Mouse (Mus musculus) layer of hippocampus, adult 2 months (tissue): ENCODE data around the gene Ppm1b. TPM values are rescaled to one million over a fixed set of nuclear protein-coding genes. Genes with fewer than 3 reads are reported as not detected.

Source experiments
- DNase-seq, 2 experiments: peaks; one replicate each; pipeline ENCODE4 v3.0.0; 2022; ENCODE audit warnings: low spot score in 2 of 2
- H3K27ac ChIP-seq: fragments of 200-600 bp; 2 replicates; pipeline ENCODE4 v1.8.1; 2022
- H3K4me3 ChIP-seq: fragments of 200-600 bp; 2 replicates; pipeline ENCODE4 v1.8.1; 2022; ENCODE audit warnings: mild to moderate bottlenecking
- CTCF ChIP-seq: fragments of 200-600 bp; conservative IDR thresholded peaks from 2 replicates; pipeline ENCODE4 v1.8.1; 2022; ENCODE audit warnings: antibody characterized with exemption, mild to moderate bottlenecking, moderate library complexity
- total RNA-seq, 2 experiments: library from RNA; stranded (reverse); gene quantifications; 2 replicates each; pipeline ENCODE4 v1.2.3; 2021

The Ppm1b gene
- total RNA-seq, 2 experiments from 2014 or later: 117 to 120 TPM

DNA sequence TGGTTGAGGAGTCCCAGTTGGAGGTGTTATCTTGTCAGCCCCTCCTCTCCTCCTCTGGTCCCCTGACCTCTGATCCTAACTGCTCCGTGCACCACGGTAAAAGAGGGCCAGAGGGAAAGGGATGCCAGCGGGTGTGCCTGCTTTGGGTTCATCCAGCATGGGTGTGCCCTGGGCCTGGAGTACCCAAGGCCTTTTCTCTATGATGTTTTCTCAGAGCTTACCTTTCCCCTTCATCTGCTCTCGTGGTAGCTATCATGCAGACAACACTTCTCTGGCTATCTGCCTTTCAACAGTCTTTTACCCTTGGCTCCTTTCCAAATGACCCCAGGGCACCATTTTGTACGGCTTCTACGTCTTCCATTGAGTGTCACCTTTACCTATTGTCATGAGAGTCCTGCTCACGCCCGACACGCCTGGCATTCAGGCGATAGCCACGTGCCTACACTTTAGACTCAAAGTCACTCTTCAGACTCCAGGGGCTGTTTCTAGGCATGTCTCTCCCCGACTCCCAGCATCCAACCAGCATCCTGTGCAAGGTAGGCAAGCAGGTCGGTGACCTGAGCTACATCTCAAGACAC, 15.2 kb upstream of the Ppm1b start:
- TF ChIP-seq CTCF: no peak
- no peak for DNase-seq
- H3K27ac ChIP-seq: no peak overlapping the region
- no peak overlapping the region for H3K4me3 ChIP-seq

DNA sequence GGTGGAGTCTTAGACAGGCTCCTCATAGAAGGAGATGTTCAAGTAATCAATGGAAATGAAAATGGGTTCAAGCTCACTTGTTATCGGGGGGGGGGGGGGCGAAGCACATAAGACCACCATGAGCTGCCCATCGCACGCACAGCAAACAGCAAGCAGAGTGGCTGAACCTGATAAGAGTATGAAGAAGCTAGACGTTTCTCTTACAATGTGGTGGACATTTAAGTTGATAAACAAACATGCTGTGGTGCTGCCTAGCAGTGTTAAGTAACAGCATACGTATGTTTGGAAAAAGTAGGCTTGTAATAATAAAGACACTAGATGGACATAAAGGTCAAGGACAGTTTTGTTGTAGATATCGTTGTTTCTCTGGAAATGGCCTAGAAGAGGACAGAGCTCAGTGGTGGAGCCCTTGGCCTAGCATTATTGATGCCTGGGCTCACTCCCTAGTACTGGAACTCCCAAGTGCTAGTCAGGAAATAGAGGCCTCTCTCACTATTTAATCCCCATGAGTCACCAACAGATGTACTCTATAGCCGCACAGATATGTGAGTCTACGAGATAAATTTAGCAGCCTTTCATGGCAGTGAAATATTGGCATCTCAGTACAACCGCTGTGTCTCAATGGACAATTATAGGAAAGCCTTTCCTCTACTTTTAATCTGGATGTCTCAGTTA, 14.0 kb upstream of the Ppm1b start:
- no peak for DNase-seq
- H3K4me3 ChIP-seq: no peak overlapping the region
- TF ChIP-seq CTCF: no peak
- H3K27ac ChIP-seq: no peak overlapping the region

- H3K27ac ChIP-seq: no peak overlapping the region
- TF ChIP-seq CTCF: no peak
- no peak overlapping the region for H3K4me3 ChIP-seq
- DNase-seq: no peak
Observed at GRCm38 (mm10) chr17:84943033-84943393, 13.5 kb upstream of the Ppm1b start.

- TF ChIP-seq CTCF: no peak
- DNase-seq: no peak
- H3K4me3 ChIP-seq: no peak overlapping the region
- no peak overlapping the region for H3K27ac ChIP-seq
Observed at GRCm38 (mm10) chr17:84944348-84944747, 12.2 kb upstream of the Ppm1b start.

GRCm38 (mm10) chr17:84952521-84952920, 4.0 kb upstream of the Ppm1b start:
- no peak overlapping the region for H3K27ac ChIP-seq
- no peak for TF ChIP-seq CTCF
- no peak for DNase-seq

GRCm38 (mm10) chr17:84953776-84954175, 2.8 kb upstream of the Ppm1b start:
- Histone ChIP-seq H3K4me3 (no peak overlapping the region), H3K27ac (no peak overlapping the region)
- DNase-seq: no peak
- no peak for TF ChIP-seq CTCF

More at GRCm38 (mm10) chr17:84952521-84952920, 4.0 kb upstream of the Ppm1b start:
- H3K4me3 ChIP-seq: no peak overlapping the region

- Histone ChIP-seq H3K27ac (no peak overlapping the region), H3K4me3 (no peak overlapping the region)
- no peak for TF ChIP-seq CTCF
- no peak for DNase-seq
Observed at GRCm38 (mm10) chr17:84954881-84955280, 1.7 kb upstream of the Ppm1b start.

GRCm38 (mm10) chr17:84956931-84957486, 468 bp downstream of the Ppm1b start:
- Histone ChIP-seq H3K4me3 (peak overlapping the region; percentile 70), H3K27ac (peak overlapping the region; percentile 97)
- peak; percentile 79 to 93 for DNase-seq
- TF ChIP-seq CTCF: peak; percentile 29

GRCm38 (mm10) chr17:84957487-84958259, 1.1 kb downstream of the Ppm1b start:
- peak; percentile 99 to 100 for DNase-seq
- TF ChIP-seq CTCF: no peak
- Histone ChIP-seq H3K4me3 (peak overlapping the region; percentile 85), H3K27ac (peak overlapping the region; percentile 98)

DNA sequence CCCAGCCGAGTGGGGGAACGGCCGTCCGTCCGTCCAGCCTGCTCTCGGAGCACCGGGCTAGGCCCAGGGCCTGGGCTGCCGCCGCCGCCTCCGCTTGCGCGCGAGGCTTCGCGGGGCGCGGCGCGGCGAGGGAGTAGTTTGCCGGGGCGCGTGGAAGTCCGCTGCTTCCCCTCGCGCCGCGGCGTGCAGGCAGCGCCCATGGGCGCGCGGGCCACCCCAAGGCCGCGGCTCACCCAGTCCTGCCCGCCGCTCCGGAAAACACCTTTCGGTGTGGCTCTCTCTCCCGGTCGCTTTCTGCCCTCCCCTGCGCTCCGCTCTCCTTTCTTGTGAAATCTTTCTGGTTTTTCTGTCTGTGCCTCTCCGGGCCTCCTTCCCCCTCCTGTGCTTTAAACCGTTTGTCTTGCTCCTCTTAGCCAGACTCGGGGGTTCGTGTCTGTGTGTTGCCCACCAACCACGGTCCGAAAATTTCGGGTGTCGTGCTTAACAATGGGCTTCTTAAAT, 1.9 kb downstream of the Ppm1b start:
- H3K4me3 ChIP-seq: peak overlapping the region; percentile 85
- H3K27ac ChIP-seq: peak overlapping the region; percentile 98
- DNase-seq: no peak
- no peak for TF ChIP-seq CTCF

GRCm38 (mm10) chr17:84958986-84959664, 2.6 kb downstream of the Ppm1b start:
- TF ChIP-seq CTCF: no peak
- peak overlapping the region; percentile 98 for H3K27ac ChIP-seq
- DNase-seq: no peak
- peak overlapping the region; percentile 85 for H3K4me3 ChIP-seq

DNA sequence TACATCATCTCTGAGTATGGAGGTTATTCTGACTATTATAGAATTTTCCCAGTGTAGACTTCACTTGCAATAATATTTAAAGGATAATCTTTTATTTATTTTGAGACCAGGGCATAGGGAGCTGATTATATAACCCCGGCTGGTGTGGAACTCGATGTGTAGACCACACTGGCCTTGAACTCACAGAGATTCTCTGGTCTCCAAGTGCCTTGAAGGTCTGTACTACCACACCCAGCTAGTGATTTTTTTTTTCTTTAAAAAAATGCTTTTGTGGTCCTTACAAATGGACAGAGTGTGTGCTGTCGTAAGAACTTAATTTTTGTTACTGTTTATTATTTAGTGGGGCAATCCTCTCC, 3.1 kb downstream of the Ppm1b start:
- Histone ChIP-seq H3K4me3 (peak overlapping the region; percentile 85), H3K27ac (peak overlapping the region; percentile 98)
- TF ChIP-seq CTCF: no peak
- DNase-seq: no peak
